Mouse (Mus musculus) liver, adult 2 months (tissue): ENCODE results near the gene Fanca.

Experiments used
- CTCF ChIP-seq: fragments of 200-500 bp; IDR thresholded peaks from 2 replicates; pipeline ENCODE4 v1.5.1; 2011; ENCODE audit warnings: low read depth, low read length, control low read depth
- POLR2A ChIP-seq: fragments of 200-500 bp; IDR thresholded peaks from 2 replicates; pipeline ENCODE4 v1.6.1; 2011; ENCODE audit warnings: low read length, control low read depth; ENCODE audit not compliant: insufficient read depth; ENCODE audit errors: extremely low read depth

DNA sequence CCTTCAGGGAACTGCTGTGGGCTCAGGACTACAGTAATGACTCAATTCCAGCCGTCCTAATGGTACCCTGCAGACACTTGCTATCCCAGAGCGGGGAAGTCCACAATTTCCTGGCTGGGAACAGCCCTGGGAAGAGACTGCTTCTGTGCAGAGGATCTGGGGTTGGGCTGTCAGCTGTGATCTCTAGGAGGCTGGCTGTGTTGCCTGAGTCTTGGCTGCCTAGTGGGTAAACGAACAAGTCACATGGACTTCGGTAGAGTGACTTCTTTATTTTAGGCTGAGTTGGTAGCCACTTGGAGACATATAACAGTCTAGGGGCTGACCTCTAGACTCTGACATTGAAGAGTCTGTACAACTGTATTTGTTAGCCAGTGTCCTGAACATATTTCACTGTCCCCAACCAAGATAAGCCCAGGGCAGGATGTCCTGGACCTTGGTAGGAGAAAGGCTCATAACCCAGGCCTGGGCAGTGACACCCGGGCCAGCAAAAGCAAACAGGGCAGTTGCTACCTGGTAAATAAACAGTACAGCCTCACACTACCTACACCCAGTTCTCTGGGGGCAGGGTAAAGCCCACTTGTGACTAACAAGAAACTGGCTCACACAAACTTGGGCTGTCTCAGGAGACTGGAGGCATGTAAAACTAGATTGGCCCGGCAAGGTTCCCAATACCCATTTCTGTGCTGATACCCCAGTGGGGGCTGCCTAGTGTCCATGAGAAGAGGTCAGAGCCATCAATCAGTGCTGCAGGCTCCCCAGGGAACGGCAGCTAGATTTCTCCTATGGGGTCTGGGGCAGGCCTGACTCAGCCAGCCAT, 76.1 kb downstream of the Fanca start:
- TF ChIP-seq CTCF (no peak), POLR2A (no peak)
